Mouse (Mus musculus) kidney, adult 2 months (tissue): ENCODE data around the gene Etl4. TPM values are rescaled to one million over a fixed set of nuclear protein-coding genes. Genes with fewer than 3 reads are reported as not detected.
A peak's percentile ranks its signal among the peaks of the same experiment; 100 is the strongest.
"Not testable (repeated sequence)": the region's sequence is repeated elsewhere in the genome, so short reads cannot be mapped to it uniquely, and the experiment has no call there.

Experiments used
- DNase-seq: peaks from one replicate; pipeline ENCODE4 v3.0.0; 2021
- H3K27ac ChIP-seq: fragments of 200-500 bp; 2 replicates; pipeline ENCODE4 v1.5.1; 2012; ENCODE audit warnings: low read depth, low read length, control low read depth, inconsistent platforms; ENCODE audit not compliant: insufficient read depth
- H3K27me3 ChIP-seq: fragments of 200-500 bp; replicated peaks from 2 replicates; pipeline ENCODE4 v1.6.1; 2012; ENCODE audit warnings: mild to moderate bottlenecking, moderate library complexity, low read length, inconsistent platforms; ENCODE audit not compliant: control insufficient read depth, insufficient read depth
- H3K36me3 ChIP-seq: fragments of 200-500 bp; 2 replicates; pipeline ENCODE4 v1.6.1; 2012; ENCODE audit warnings: mild to moderate bottlenecking, moderate library complexity, low read length, inconsistent platforms; ENCODE audit not compliant: control insufficient read depth, insufficient read depth
- H3K4me1 ChIP-seq: fragments of 200-500 bp; 2 replicates; pipeline ENCODE4 v1.6.1; 2011; ENCODE audit warnings: low read length; ENCODE audit not compliant: control insufficient read depth, insufficient read depth
- H3K4me3 ChIP-seq: fragments of 200-500 bp; 2 replicates; pipeline ENCODE4 v1.5.1; 2011; ENCODE audit warnings: mild to moderate bottlenecking, low read depth, low read length, control low read depth; ENCODE audit not compliant: insufficient read depth
- CTCF ChIP-seq: fragments of 200-500 bp; conservative IDR thresholded peaks from 2 replicates; pipeline ENCODE4 v1.5.1; 2011; ENCODE audit warnings: low read depth, mild to moderate bottlenecking, control low read depth, low read length, moderate library complexity, mixed read lengths; ENCODE audit not compliant: insufficient read depth, insufficient read length
- POLR2A ChIP-seq: fragments of 200-500 bp; IDR thresholded peaks from one replicate; pipeline ENCODE4 v1.6.1; 2011; ENCODE audit warnings: low read depth, low read length, control low read depth
- WGBS: fragments of 180-500 bp; shearing (Covaris S2); methylation state at CpG from one replicate; pipeline ENCODE4 v1.1.7; 2018; 5-methylcytosine and 5-hydroxymethylcytosine counted together
- polyA plus RNA-seq: library from polyadenylated mRNA; depleted of rRNA; stranded (reverse); fragments of >200 nt; gene quantifications from 2 replicates; pipeline ENCODE4 v1.2.3, GENCODE M21; 2012

Gene Etl4
- polyA plus RNA-seq, 1 experiment = 21.4 TPM

GRCm38 (mm10) chr2:20167073-20167472 lies 257.5 kb downstream of the Etl4 start:
- Histone ChIP-seq H3K4me1 (no peaks in the 10 kb centered on the region), H3K27me3 (no peaks in the 10 kb centered on the region), H3K4me3 (no peak overlapping the region), H3K36me3 (no peaks in the 10 kb centered on the region), H3K27ac (no peak overlapping the region)
- TF ChIP-seq CTCF = no peak
- no peak for TF ChIP-seq POLR2A
- peak; percentile 8 for DNase-seq
- WGBS = 57% methylated on average over 1 of the region's 1 CpGs

- Histone ChIP-seq H3K4me1 (no peaks in the 10 kb centered on the region), H3K27me3 (no peaks in the 10 kb centered on the region), H3K27ac (no peak overlapping the region), H3K36me3 (no peaks in the 10 kb centered on the region), H3K4me3 (no peak overlapping the region)
- TF ChIP-seq CTCF = no peak
- no peak for TF ChIP-seq POLR2A
- DNase-seq = peak; percentile 63
- WGBS = 41% methylated on average over 5 of the region's 5 CpGs
These were observed 258.0 kb downstream of the Etl4 start for GRCm38 (mm10) chr2:20167566-20167965.

GRCm38 (mm10) chr2:20168156-20168555 lies 258.6 kb downstream of the Etl4 start:
- TF ChIP-seq CTCF (no peak), POLR2A (no peak)

GRCm38 (mm10) chr2:20176456-20177184 lies 267.0 kb downstream of the Etl4 start:
- not testable (repeated sequence) for H3K36me3 ChIP-seq, H3K27ac ChIP-seq, H3K4me3 ChIP-seq, DNase-seq, H3K27me3 ChIP-seq, H3K4me1 ChIP-seq
- WGBS = 82% methylated on average over 6 of the region's 6 CpGs

More at GRCm38 (mm10) chr2:20168156-20168555, 258.6 kb downstream of the Etl4 start:
- Histone ChIP-seq H3K36me3 (no peaks in the 10 kb centered on the region), H3K4me1 (no peaks in the 10 kb centered on the region), H3K4me3 (no peak overlapping the region), H3K27me3 (no peaks in the 10 kb centered on the region), H3K27ac (no peak overlapping the region)
- 90% methylated on average over 4 of the region's 4 CpGs for WGBS
- DNase-seq = no peak

GRCm38 (mm10) chr2:20177236-20177635 lies 267.7 kb downstream of the Etl4 start:
- H3K4me1 ChIP-seq, H3K27me3 ChIP-seq, H3K4me3 ChIP-seq, H3K27ac ChIP-seq, DNase-seq, H3K36me3 ChIP-seq: not testable (repeated sequence)
- WGBS = 93% methylated on average over 3 of the region's 3 CpGs

GRCm38 (mm10) chr2:20180561-20180960 lies 271.0 kb downstream of the Etl4 start:
- H3K36me3 ChIP-seq = not testable (repeated sequence)

GRCm38 (mm10) chr2:20187223-20187622 lies 277.6 kb downstream of the Etl4 start:
- DNase-seq, H3K4me3 ChIP-seq, H3K4me1 ChIP-seq, H3K27me3 ChIP-seq, H3K36me3 ChIP-seq, H3K27ac ChIP-seq: not testable (repeated sequence)
- 87% methylated on average over 7 of the region's 7 CpGs for WGBS

More at GRCm38 (mm10) chr2:20180561-20180960, 271.0 kb downstream of the Etl4 start:
- not testable (repeated sequence) for H3K4me3 ChIP-seq, H3K27ac ChIP-seq, H3K27me3 ChIP-seq, DNase-seq, H3K4me1 ChIP-seq
- WGBS = 92% methylated on average over 5 of the region's 5 CpGs

GRCm38 (mm10) chr2:20203011-20203410 lies 293.4 kb downstream of the Etl4 start:
- no peak overlapping the region for H3K27ac ChIP-seq
- DNase-seq = no peak
- WGBS = 88% methylated on average over 7 of the region's 7 CpGs
- H3K4me3 ChIP-seq = no peak overlapping the region
- H3K4me1 ChIP-seq = no peaks in the 10 kb centered on the region
- H3K36me3 ChIP-seq = no peaks in the 10 kb centered on the region
- H3K27me3 ChIP-seq = no peaks in the 10 kb centered on the region
- TF ChIP-seq CTCF = no peak
- TF ChIP-seq POLR2A = no peak
